Mouse (Mus musculus): ENCODE results near the gene 4930402H24Rik.

4930402H24Rik gene

GRCm38 (mm10) chr2:130704040-130705001 is 201.9 kb downstream of the 4930402H24Rik start:
- peak overlapping the region; percentile 21; the same call in 1 of the 2 replicates for H3K4me3 ChIP-seq (replicated peaks; ENCODE audit: low read length)
- no peak for TF ChIP-seq CTCF (conservative IDR thresholded peaks at IDR 0.05; ENCODE audit: low read length)
- no peak for TF ChIP-seq POU5F1 (IDR thresholded peaks at IDR 0.05; ENCODE audit: borderline replicate concordance, low read length)
- no peak for TF ChIP-seq NANOG (IDR thresholded peaks at IDR 0.05; ENCODE audit: borderline replicate concordance, low read length)

GRCm38 (mm10) chr2:130697821-130698266 is 208.4 kb downstream of the 4930402H24Rik start:
- peaks cover 48% of the 10 kb centered on the region for H3K4me1 ChIP-seq (replicated peaks; ENCODE audit: low read depth, low read length)
- peak overlapping the region; percentile 92 for H3K4me3 ChIP-seq (replicated peaks; ENCODE audit: low read length)
- H3K9me3 ChIP-seq (ENCODE audit: low read length) = no peaks in the 10 kb centered on the region
- H3K36me3 ChIP-seq (ENCODE audit: insufficient read depth, low read length) = peaks cover 6% of the 10 kb centered on the region
- no peak for TF ChIP-seq CTCF (conservative IDR thresholded peaks at IDR 0.05; ENCODE audit: low read length)
- TF ChIP-seq NANOG (IDR thresholded peaks at IDR 0.05; ENCODE audit: borderline replicate concordance, low read length) = no peak
- TF ChIP-seq POU5F1 (IDR thresholded peaks at IDR 0.05; ENCODE audit: borderline replicate concordance, low read length) = no peak; the same call in 1 of the 2 replicates
- peaks cover 20% of the 10 kb centered on the region for H3K27me3 ChIP-seq (ENCODE audit: insufficient read depth, low read length)

More at GRCm38 (mm10) chr2:130704040-130705001, 201.9 kb downstream of the 4930402H24Rik start:
- peaks cover 37% of the 10 kb centered on the region for H3K4me1 ChIP-seq (replicated peaks; ENCODE audit: low read depth, low read length)
- no peaks in the 10 kb centered on the region for H3K9me3 ChIP-seq (ENCODE audit: low read length)
- H3K36me3 ChIP-seq (ENCODE audit: insufficient read depth, low read length) = peaks cover 6% of the 10 kb centered on the region
- no peaks in the 10 kb centered on the region; the same call in 1 of the 2 replicates for H3K27me3 ChIP-seq (ENCODE audit: insufficient read depth, low read length)

GRCm38 (mm10) chr2:130697153-130697810 is 208.9 kb downstream of the 4930402H24Rik start, which contains the start of gene Slc4a11:
Gene Slc4a11 (minus strand): TSS chr2:130697519.
- Histone ChIP-seq H3K36me3 (ENCODE audit: insufficient read depth, low read length) (peaks cover 8% of the 10 kb centered on the region), H3K4me3 (replicated peaks; ENCODE audit: low read length) (peak within 1 kb of the TSS; percentile 92), H3K9me3 (ENCODE audit: low read length) (no peaks in the 10 kb centered on the region), H3K4me1 (replicated peaks; ENCODE audit: low read depth, low read length) (peaks cover 49% of the 10 kb centered on the region), H3K27me3 (ENCODE audit: insufficient read depth, low read length) (peaks cover 20% of the 10 kb centered on the region)
- TF ChIP-seq POU5F1 (IDR thresholded peaks at IDR 0.05; ENCODE audit: borderline replicate concordance, low read length) = no peak
- no peak for TF ChIP-seq CTCF (conservative IDR thresholded peaks at IDR 0.05; ENCODE audit: low read length)
- TF ChIP-seq NANOG (IDR thresholded peaks at IDR 0.05; ENCODE audit: borderline replicate concordance, low read length) = no peak

GRCm38 (mm10) chr2:130696700-130697152 is 209.5 kb downstream of the 4930402H24Rik start:
- H3K36me3 ChIP-seq (ENCODE audit: insufficient read depth, low read length) = peaks cover 13% of the 10 kb centered on the region
- H3K9me3 ChIP-seq (ENCODE audit: low read length) = no peaks in the 10 kb centered on the region
- peaks cover 20% of the 10 kb centered on the region for H3K27me3 ChIP-seq (ENCODE audit: insufficient read depth, low read length)
- H3K4me3 ChIP-seq (replicated peaks; ENCODE audit: low read length) = peak overlapping the region; percentile 92
- peaks cover 55% of the 10 kb centered on the region for H3K4me1 ChIP-seq (replicated peaks; ENCODE audit: low read depth, low read length)
- TF ChIP-seq CTCF (conservative IDR thresholded peaks at IDR 0.05; ENCODE audit: low read length) (no peak), NANOG (IDR thresholded peaks at IDR 0.05; ENCODE audit: borderline replicate concordance, low read length) (no peak), POU5F1 (IDR thresholded peaks at IDR 0.05; ENCODE audit: borderline replicate concordance, low read length) (no peak)

- H3K4me3 ChIP-seq (replicated peaks; ENCODE audit: low read length) = no peak overlapping the region
- H3K27me3 ChIP-seq (ENCODE audit: insufficient read depth, low read length) = peaks cover 20% of the 10 kb centered on the region
- peaks cover 61% of the 10 kb centered on the region for H3K4me1 ChIP-seq (replicated peaks; ENCODE audit: low read depth, low read length)
- no peaks in the 10 kb centered on the region for H3K9me3 ChIP-seq (ENCODE audit: low read length)
- TF ChIP-seq NANOG (IDR thresholded peaks at IDR 0.05; ENCODE audit: borderline replicate concordance, low read length) (no peak), POU5F1 (IDR thresholded peaks at IDR 0.05; ENCODE audit: borderline replicate concordance, low read length) (no peak), CTCF (conservative IDR thresholded peaks at IDR 0.05; ENCODE audit: low read length) (no peak)
- peaks cover 37% of the 10 kb centered on the region for H3K36me3 ChIP-seq (ENCODE audit: insufficient read depth, low read length)
Measured at GRCm38 (mm10) chr2:130693563-130693962, 212.6 kb downstream of the 4930402H24Rik start.

GRCm38 (mm10) chr2:130689011-130689410 is 217.2 kb downstream of the 4930402H24Rik start:
- Histone ChIP-seq H3K9me3 (ENCODE audit: low read length) (no peaks in the 10 kb centered on the region), H3K4me1 (replicated peaks; ENCODE audit: low read depth, low read length) (peaks cover 50% of the 10 kb centered on the region), H3K27me3 (ENCODE audit: insufficient read depth, low read length) (no peaks in the 10 kb centered on the region), H3K4me3 (replicated peaks; ENCODE audit: low read length) (no peak overlapping the region), H3K36me3 (ENCODE audit: insufficient read depth, low read length) (peaks cover 74% of the 10 kb centered on the region)
- TF ChIP-seq NANOG (IDR thresholded peaks at IDR 0.05; ENCODE audit: borderline replicate concordance, low read length) = no peak
- TF ChIP-seq CTCF (conservative IDR thresholded peaks at IDR 0.05; ENCODE audit: low read length) = no peak
- no peak for TF ChIP-seq POU5F1 (IDR thresholded peaks at IDR 0.05; ENCODE audit: borderline replicate concordance, low read length)

- Histone ChIP-seq H3K4me3 (replicated peaks; ENCODE audit: low read length) (peak overlapping the region; percentile 72), H3K36me3 (ENCODE audit: insufficient read depth, low read length) (peaks cover 89% of the 10 kb centered on the region), H3K4me1 (replicated peaks; ENCODE audit: low read depth, low read length) (peaks cover 21% of the 10 kb centered on the region), H3K9me3 (ENCODE audit: low read length) (no peaks in the 10 kb centered on the region), H3K27me3 (ENCODE audit: insufficient read depth, low read length) (no peaks in the 10 kb centered on the region)
- no peak for TF ChIP-seq CTCF (conservative IDR thresholded peaks at IDR 0.05; ENCODE audit: low read length)
- no peak for TF ChIP-seq NANOG (IDR thresholded peaks at IDR 0.05; ENCODE audit: borderline replicate concordance, low read length)
- no peak for TF ChIP-seq POU5F1 (IDR thresholded peaks at IDR 0.05; ENCODE audit: borderline replicate concordance, low read length)
Measured at GRCm38 (mm10) chr2:130685426-130685825, 220.8 kb downstream of the 4930402H24Rik start.

- no peaks in the 10 kb centered on the region for H3K27me3 ChIP-seq (ENCODE audit: insufficient read depth, low read length)
- peaks cover 96% of the 10 kb centered on the region for H3K36me3 ChIP-seq (ENCODE audit: insufficient read depth, low read length)
- H3K9me3 ChIP-seq (ENCODE audit: low read length) = no peaks in the 10 kb centered on the region
- H3K4me3 ChIP-seq (replicated peaks; ENCODE audit: low read length) = no peak overlapping the region
- H3K4me1 ChIP-seq (replicated peaks; ENCODE audit: low read depth, low read length) = peaks cover 33% of the 10 kb centered on the region
- TF ChIP-seq POU5F1 (IDR thresholded peaks at IDR 0.05; ENCODE audit: borderline replicate concordance, low read length) (no peak), CTCF (conservative IDR thresholded peaks at IDR 0.05; ENCODE audit: low read length) (no peak), NANOG (IDR thresholded peaks at IDR 0.05; ENCODE audit: borderline replicate concordance, low read length) (no peak)
Measured at GRCm38 (mm10) chr2:130681531-130681930, 224.7 kb downstream of the 4930402H24Rik start.
